Mouse (Mus musculus) monocyte, adult 59 days (primary cell): Measurements from ENCODE around the gene Olfr1133. TPM values are rescaled to one million over a fixed set of nuclear protein-coding genes. Genes with fewer than 3 reads are reported as not detected.

Source experiments
- total RNA-seq, 2 experiments: library from RNA; stranded (reverse); gene quantifications; one replicate each; pipeline ENCODE4 v1.2.4; 2023

Olfr1133 gene
- total RNA-seq, result not detected

GRCm38 (mm10) chr2:87647274-87647673 lies at the start of gene Olfr1133:
Gene Olfr1133 (minus strand): TSS chr2:87647374.

GRCm38 (mm10) chr2:87693847-87694246 lies 46.7 kb upstream of the Olfr1133 start, which contains the start of gene Olfr1136:
Gene Olfr1136 (minus strand): TSS chr2:87693947.

GRCm38 (mm10) chr2:87673564-87673963 lies 26.4 kb upstream of the Olfr1133 start, which contains the start of gene Olfr1135:
Gene Olfr1135 (minus strand): TSS chr2:87673664.

GRCm38 (mm10) chr2:87658360-87658759 lies 11.2 kb upstream of the Olfr1133 start, which contains the start of gene Olfr1134:
Gene Olfr1134 (minus strand): TSS chr2:87658460.

DNA sequence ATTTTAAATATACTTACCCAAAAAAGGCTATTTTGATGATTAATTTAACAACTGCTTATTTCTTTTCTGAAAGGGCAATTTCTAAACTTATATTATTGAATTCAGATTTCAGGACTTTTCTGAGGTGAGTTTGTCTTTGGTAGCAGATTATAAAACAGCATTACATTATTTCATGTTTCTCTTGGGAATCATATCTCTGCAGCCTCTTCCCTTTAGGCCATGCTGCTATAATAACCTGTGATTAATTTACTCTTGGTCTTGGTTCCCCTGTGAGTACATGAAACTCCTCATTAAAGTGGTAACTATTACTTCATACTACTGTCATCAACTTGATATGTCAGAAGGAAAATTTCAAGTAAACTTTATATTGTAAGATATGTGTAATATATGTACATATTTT lies 9.7 kb downstream of the Olfr1133 start, which contains the start of gene Olfr1132:
Gene Olfr1132, minus strand, starts transcription at position 101 of the 400 bp plus-strand sequence.

DNA sequence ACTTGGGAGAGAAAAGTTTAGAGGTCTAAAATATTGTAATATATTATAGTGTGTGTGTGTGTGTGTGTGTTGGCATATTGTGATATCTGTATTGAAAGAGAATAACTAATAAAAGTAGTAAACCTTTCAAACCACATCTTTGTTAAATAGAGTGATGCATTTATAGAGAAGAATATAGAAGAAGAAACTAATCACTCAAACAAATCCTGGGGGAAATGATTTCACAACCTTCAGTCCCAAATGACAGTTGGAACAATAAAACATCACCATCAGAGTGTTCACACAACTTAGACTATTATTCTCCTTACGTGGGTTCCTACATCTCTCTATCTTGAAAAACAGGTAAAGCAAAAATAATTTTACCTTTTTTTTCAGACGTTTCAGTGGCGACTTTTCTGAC lies 20.4 kb downstream of the Olfr1133 start, which contains the start of gene Olfr1131:
Gene Olfr1131, plus strand, starts transcription at position 301 of the 400 bp plus-strand sequence.

DNA sequence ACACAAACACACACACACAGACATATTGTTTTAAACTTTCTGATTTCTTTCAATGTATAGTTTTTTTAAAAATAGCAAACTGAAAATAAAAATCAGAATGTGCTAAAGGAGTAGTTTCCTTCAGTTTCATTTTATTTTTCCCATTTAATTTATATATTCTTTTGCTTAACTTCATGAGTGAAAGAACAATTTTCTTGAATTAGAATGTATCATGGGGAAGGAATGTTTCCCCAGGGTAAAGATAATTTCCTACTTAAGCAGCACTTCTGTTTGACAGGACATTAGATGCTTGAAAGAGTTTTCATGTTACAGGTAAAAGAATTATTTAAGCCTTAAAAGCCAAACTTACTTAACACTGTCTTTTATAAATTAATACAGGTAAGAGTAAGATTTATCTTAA lies 41.3 kb downstream of the Olfr1133 start, which contains the start of gene Olfr1130:
Gene Olfr1130, plus strand, starts transcription at position 301 of the 400 bp plus-strand sequence.

Other genes with a start within 250 kb of the Olfr1133 start
- not detected for gene Olfr1123, start 230.7 kb downstream of the Olfr1133 start, total RNA-seq
- gene Olfr1124, start 217.1 kb downstream of the Olfr1133 start, total RNA-seq, result not detected
- not detected for gene Olfr1126, start 193.4 kb downstream of the Olfr1133 start, total RNA-seq
- gene Pramel7, start 150.3 kb downstream of the Olfr1133 start, total RNA-seq, result not detected
- not detected for gene Pramel6, start 140.8 kb downstream of the Olfr1133 start, total RNA-seq
- gene Olfr153, start 115.6 kb downstream of the Olfr1133 start, total RNA-seq, result not detected
- not detected for gene Olfr1128, start 101.8 kb downstream of the Olfr1133 start, total RNA-seq
- gene Olfr1129, start 73.5 kb downstream of the Olfr1133 start, total RNA-seq, result not detected
- gene Olfr1130, start 41.2 kb downstream of the Olfr1133 start, total RNA-seq, result not detected
- not detected for gene Olfr1131, start 20.3 kb downstream of the Olfr1133 start, total RNA-seq
- not detected for gene Olfr1132, start 9.8 kb downstream of the Olfr1133 start, total RNA-seq
- not detected for gene Olfr1134, start 11.1 kb upstream of the Olfr1133 start, total RNA-seq
- gene Olfr1135, start 26.3 kb upstream of the Olfr1133 start, total RNA-seq, result not detected
- not detected for gene Olfr1136, start 46.6 kb upstream of the Olfr1133 start, total RNA-seq
- gene Olfr1137, start 65.8 kb upstream of the Olfr1133 start, total RNA-seq, result not detected
- not detected for gene Olfr1138, start 92.6 kb upstream of the Olfr1133 start, total RNA-seq
- not detected for gene Olfr1140, start 96.4 kb upstream of the Olfr1133 start, total RNA-seq
- not detected for gene Olfr1141, start 106.6 kb upstream of the Olfr1133 start, total RNA-seq
- not detected for gene Olfr152, start 132.1 kb upstream of the Olfr1133 start, total RNA-seq
- gene Olfr1143, start 153.2 kb upstream of the Olfr1133 start, total RNA-seq, result not detected
- not detected for gene Olfr1145, start 162.4 kb upstream of the Olfr1133 start, total RNA-seq
- gene Olfr1148, start 183.2 kb upstream of the Olfr1133 start, total RNA-seq, result not detected
- not detected for gene Olfr1150-ps1, start 196.6 kb upstream of the Olfr1133 start, total RNA-seq
- not detected for gene Olfr1151, start 208.5 kb upstream of the Olfr1133 start, total RNA-seq
- gene Olfr1152, start 219.1 kb upstream of the Olfr1133 start, total RNA-seq, result not detected
- gene Olfr1153, start 247.6 kb upstream of the Olfr1133 start, total RNA-seq, result not detected